In genomic region chr4:95653913-95654301, GRCm38 (mm10) we compare ENCODE assay signal across 29 mouse cellular contexts.
DNase-seq lines count a peak whose midpoint lies in the region; ATAC-seq lines count a peak whose summit lies in the region.
"Had no signal": no experiment of that assay in that cellular context is flagged by ENCODE, and none has a peak within 500 bp of the region (broad histone marks: within the 10 kb centered on the region; RNA-seq: fewer than 3 reads in every experiment).

No protein-coding gene starts in this region.

- no peak overlapping the region for H3K4me2 ChIP-seq in embryonic facial prominence, embryonic 12.5 days (replicated peaks)
- no peak overlapping the region for H3K4me2 ChIP-seq in forebrain, embryonic 16.5 days (ENCODE audit: low read length)
- H3K4me2 ChIP-seq: heart, embryonic 11.5 days; hindbrain, embryonic 13.5 days; limb, embryonic 15.5 days; liver, embryonic 13.5 days; midbrain, embryonic 13.5 days; neural tube, embryonic 13.5 days; stomach, embryonic 15.5 days had no signal

- no peaks in the 10 kb centered on the region for H3K36me3 ChIP-seq in embryonic facial prominence, embryonic 12.5 days
- H3K36me3 ChIP-seq in forebrain, embryonic 16.5 days (ENCODE audit: control insufficient read depth, insufficient read depth) = no peaks in the 10 kb centered on the region
- H3K36me3 ChIP-seq: hindbrain, embryonic 13.5 days; limb, embryonic 15.5 days; liver, embryonic 13.5 days; midbrain, embryonic 13.5 days; neural tube, embryonic 13.5 days; stomach, embryonic 15.5 days had no signal

- H3K9me3 ChIP-seq in embryonic facial prominence, embryonic 12.5 days = no peaks in the 10 kb centered on the region
- no peaks in the 10 kb centered on the region for H3K9me3 ChIP-seq in forebrain, embryonic 16.5 days (ENCODE audit: control insufficient read depth, low read length)
- H3K9me3 ChIP-seq: hindbrain, embryonic 13.5 days; limb, embryonic 15.5 days; liver, embryonic 13.5 days; midbrain, embryonic 13.5 days; neural tube, embryonic 13.5 days; stomach, embryonic 15.5 days had no signal

- no peak overlapping the region for H3K9ac ChIP-seq in embryonic facial prominence, embryonic 12.5 days
- H3K9ac ChIP-seq in forebrain, embryonic 16.5 days (replicated peaks; ENCODE audit: low read depth, low read length) = no peak overlapping the region
- H3K9ac ChIP-seq: hindbrain, embryonic 13.5 days; limb, embryonic 15.5 days; liver, embryonic 13.5 days; midbrain, embryonic 13.5 days; neural tube, embryonic 13.5 days; stomach, embryonic 15.5 days had no signal

- H3K4me1 ChIP-seq in embryonic facial prominence, embryonic 12.5 days = peaks cover 31% of the 10 kb centered on the region
- peaks cover 17% of the 10 kb centered on the region for H3K4me1 ChIP-seq in forebrain, embryonic 16.5 days (replicated peaks; ENCODE audit: control insufficient read depth, insufficient read depth, low read length)
- H3K4me1 ChIP-seq: stomach, embryonic 15.5 days had no signal

- H3K4me3 ChIP-seq in embryonic facial prominence, embryonic 12.5 days = no peak overlapping the region
- no peak overlapping the region for H3K4me3 ChIP-seq in forebrain, embryonic 16.5 days (replicated peaks; ENCODE audit: low read length)
- H3K4me3 ChIP-seq: hindbrain, embryonic 13.5 days; limb, embryonic 15.5 days; liver, embryonic 13.5 days; midbrain, embryonic 13.5 days; neural tube, embryonic 13.5 days; stomach, embryonic 15.5 days had no signal

- peak overlapping the region; percentile 77 for H3K27ac ChIP-seq in embryonic facial prominence, embryonic 12.5 days
- H3K27ac ChIP-seq in forebrain, embryonic 16.5 days (ENCODE audit: low read length) = peak overlapping the region; percentile 19; the same call in 1 of the 2 replicates
- H3K27ac ChIP-seq: hindbrain, embryonic 13.5 days; liver, embryonic 13.5 days; macrophage; midbrain, embryonic 13.5 days; neural tube, embryonic 13.5 days; stomach, embryonic 15.5 days had no signal

- ATAC-seq in embryonic facial prominence, embryonic 12.5 days (ENCODE audit: insufficient number of reproducible peaks, insufficient read depth, low FRiP score, low TSS enrichment) = 0 out of 2 replicates have a peak, but pooled peaks have one; percentile 13
- no peak for ATAC-seq in forebrain, embryonic 16.5 days
- ATAC-seq: intestine, postnatal 0 days; midbrain, embryonic 13.5 days had no signal

- 24% methylated on average over 4 of the region's 4 CpGs for WGBS in embryonic facial prominence, embryonic 12.5 days
- WGBS in forebrain, embryonic 16.5 days = 43% methylated on average over 4 of the region's 4 CpGs

- DNase-seq in embryo, embryonic 10 days (ENCODE audit: low spot score) = peak; percentile 49
- no peak for DNase-seq in embryo, embryonic 9.5 days (ENCODE audit: extremely low spot score)
- DNase-seq in NIH3T3 (ENCODE audit: low read depth) (peak; percentile 11), adipocyte (ENCODE audit: low spot score) (no peak)
- no peak for DNase-seq in kidney, postnatal 36 days
- no peak for DNase-seq in T-cell, adult 2 months (ENCODE audit: low spot score)
- DNase-seq: adrenal gland, postnatal 14 days; cerebellum, adult 18-20 months; cerebellum, postnatal 25 days; gastrocnemius, postnatal 14 days; heart, adult 11 months; heart, postnatal 4 days; kidney, postnatal 10 days; liver, embryonic 13.5 days; lung, adult 18-20 months; lung, postnatal 10 days; right cerebral cortex, postnatal 25 days; thymus, postnatal 14 days had no signal

- no peaks in the 10 kb centered on the region for H3K27me3 ChIP-seq in embryonic facial prominence, embryonic 12.5 days
- H3K27me3 ChIP-seq in forebrain, embryonic 16.5 days (replicated peaks; ENCODE audit: control insufficient read depth, insufficient read depth, low read length) = no peaks in the 10 kb centered on the region
- H3K27me3 ChIP-seq: CH12.LX; hindbrain, embryonic 13.5 days; limb, embryonic 15.5 days; liver, embryonic 13.5 days; midbrain, embryonic 13.5 days; neural tube, embryonic 13.5 days; stomach, embryonic 15.5 days had no signal

Comparison
In these comparisons a context has a peak if more than half of its experiments do, and no peak if none do; other contexts are left out.
1. DNase-seq: peak in embryo, embryonic 10 days (single experiment) and NIH3T3 (single experiment); none in embryo, embryonic 9.5 days (single experiment), kidney, postnatal 36 days (0 of 2), adipocyte (single experiment) and T-cell, adult 2 months (single experiment).